Mouse (Mus musculus) brain, embryonic 18.5 days (tissue): ENCODE measurements at regions not wholly inside any gene's neighbourhood (a gene's known extent, or its start where the extent isn't known, plus 50 kb on each side); places are given as distances from the start of the nearest gene placed in this dataset.
"Not testable (repeated sequence)": the region's sequence is repeated elsewhere in the genome, so short reads cannot be mapped to it uniquely, and the experiment has no call there.

ENCODE experiments used
- DNase-seq: peaks from one replicate; pipeline ENCODE4 v3.0.0-alpha.2; 2012; ENCODE audit warnings: low read depth, low spot score

DNA sequence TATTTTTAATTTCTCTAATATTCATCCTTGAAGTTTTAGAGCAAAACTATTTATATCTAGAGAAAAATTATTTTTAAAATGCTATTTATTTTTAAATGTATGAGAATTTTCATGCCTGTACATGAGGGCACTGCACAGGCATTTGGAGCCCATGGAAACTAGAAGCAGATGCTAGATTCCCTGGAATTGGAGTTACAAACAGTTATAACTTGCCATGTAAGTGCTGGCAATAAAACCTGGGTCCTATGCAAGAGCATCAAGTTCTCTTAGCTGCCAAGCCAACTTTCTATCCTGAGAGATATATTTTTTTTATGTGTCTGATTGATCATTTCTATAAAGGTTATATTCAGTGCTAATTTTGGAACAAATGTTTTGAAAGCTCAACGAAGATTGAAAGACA lies 189.7 kb upstream of the St8sia4 start:
- DNase-seq: peak; percentile 14

DNA sequence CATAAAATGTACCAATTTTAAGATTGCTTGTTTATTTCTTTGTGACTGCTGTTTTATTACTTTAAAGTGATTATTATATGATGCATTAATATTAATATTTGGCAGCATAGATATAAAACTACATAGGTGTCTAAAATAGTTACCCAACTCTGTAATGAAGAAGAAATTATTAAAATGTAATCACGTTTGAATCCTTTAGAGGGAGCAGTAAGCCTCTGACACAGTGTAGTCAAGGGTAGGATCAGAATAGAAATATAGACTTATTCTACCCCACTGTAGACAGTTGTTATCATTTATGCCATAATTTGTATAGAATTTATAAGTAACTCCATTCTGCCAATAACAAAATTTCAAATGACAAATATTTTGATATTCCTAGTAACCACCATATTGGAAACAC lies 167.3 kb upstream of the St8sia4 start:
- no peak for DNase-seq

DNA sequence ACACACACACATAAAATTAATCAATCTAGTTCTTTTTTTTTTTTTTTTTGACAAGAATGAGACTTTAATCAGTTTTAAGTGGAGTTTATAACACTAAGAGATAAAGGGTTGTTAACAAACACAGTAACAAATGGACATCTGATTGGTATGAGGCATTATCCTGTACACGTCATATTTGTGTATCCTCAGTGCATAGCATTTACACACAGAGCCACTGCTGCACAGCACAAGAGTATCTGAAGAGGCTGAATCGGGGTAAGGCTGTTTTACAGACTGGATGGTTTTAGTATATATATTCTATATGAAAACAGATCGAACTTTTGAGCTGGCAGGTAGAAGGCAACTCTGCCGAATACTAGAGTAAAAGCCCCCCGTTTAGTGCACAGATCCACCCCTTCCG lies 163.3 kb upstream of the St8sia4 start:
- DNase-seq: not testable (repeated sequence)
